Mouse (Mus musculus) CH12.LX (cell line): ENCODE data around the gene Syngr2. TPM values are rescaled to one million over a fixed set of nuclear protein-coding genes. Genes with fewer than 3 reads are reported as not detected.
"Not testable (repeated sequence)": the region's sequence is repeated elsewhere in the genome, so short reads cannot be mapped to it uniquely, and the experiment has no call there.

Experiments used
- DNase-seq: peaks from one replicate; pipeline ENCODE4 v3.0.0-alpha.2; 2013; ENCODE audit errors: extremely low read depth
- H3K27ac ChIP-seq: 2 replicates; pipeline ENCODE4 v1.5.1; 2012; ENCODE audit warnings: low read depth, mild to moderate bottlenecking, control low read depth, moderate library complexity; ENCODE audit not compliant: insufficient read depth
- H3K27me3 ChIP-seq: replicated peaks from 2 replicates; pipeline ENCODE3; 2012; ENCODE audit warnings: inconsistent platforms
- H3K36me3 ChIP-seq, 2 experiments: replicated peaks in 1 of 2; 2 replicates each; pipeline versions ENCODE3 to v1.6.1; 2012; ENCODE audit warnings: inconsistent platforms in 1 of 2, low read length in 1 of 2, mild to moderate bottlenecking in 1 of 2, mixed read lengths in 1 of 2, moderate library complexity in 1 of 2; ENCODE audit not compliant: control insufficient read depth in 1 of 2, insufficient read depth in 1 of 2
- H3K4me1 ChIP-seq, 2 experiments: 2 replicates each; pipeline ENCODE4 v1.6.1; 2012; ENCODE audit warnings: inconsistent platforms in 1 of 2, moderate library complexity in 1 of 2; ENCODE audit not compliant: insufficient read depth in 2 of 2, control insufficient read depth in 1 of 2
- H3K4me2 ChIP-seq: 2 replicates; pipeline ENCODE4 v1.6.1; 2012; ENCODE audit warnings: low read depth, mild to moderate bottlenecking, control low read depth; ENCODE audit not compliant: poor library complexity, insufficient read depth, severe bottlenecking
- H3K4me3 ChIP-seq, 3 experiments: fragments of 150-350 bp in 1 of 3; sonication (generic) in 1 of 3; replicated peaks in 1 of 3; 2 replicates each; pipeline versions ENCODE3 to v1.5.1; 2011 to 2012; ENCODE audit warnings: low read depth in 2 of 3, low read length in 2 of 3, mild to moderate bottlenecking in 2 of 3, moderate library complexity in 2 of 3, control low read depth in 1 of 3, improper control_type of control experiment in 1 of 3, inconsistent platforms in 1 of 3, mixed read lengths in 1 of 3; ENCODE audit not compliant: poor library complexity in 1 of 3
- H3K79me2 ChIP-seq: replicated peaks from 2 replicates; pipeline ENCODE4 v1.6.1; 2012; ENCODE audit warnings: mild to moderate bottlenecking, moderate library complexity; ENCODE audit not compliant: control insufficient read depth, poor library complexity, insufficient read depth, severe bottlenecking; ENCODE audit errors: extremely low read depth
- H3K9ac ChIP-seq: 2 replicates; pipeline ENCODE4 v1.6.1; 2012; ENCODE audit warnings: low read depth, mild to moderate bottlenecking, control low read depth, moderate library complexity; ENCODE audit not compliant: insufficient read depth
- H3K9me3 ChIP-seq: replicated peaks from 2 replicates; pipeline ENCODE3; 2012; ENCODE audit warnings: low read length, inconsistent platforms, mixed read lengths
- CHD2 ChIP-seq: IDR thresholded peaks from 2 replicates; pipeline ENCODE4 v1.6.1; 2011; ENCODE audit warnings: low read length, improper control_type of control experiment
- CTCF ChIP-seq, 2 experiments: IDR thresholded peaks in 1 of 2; conservative IDR thresholded peaks in 1 of 2; 2 replicates each; pipeline ENCODE4 v1.5.1; 2011 to 2012; ENCODE audit warnings: low read depth in 2 of 2, low read length in 2 of 2, improper control_type of control experiment in 1 of 2, inconsistent platforms in 1 of 2, mild to moderate bottlenecking in 1 of 2, moderate library complexity in 1 of 2
- EP300 ChIP-seq: IDR thresholded peaks from 2 replicates; pipeline ENCODE4 v1.6.1; 2011; ENCODE audit warnings: low read length, improper control_type of control experiment
- HCFC1 ChIP-seq: IDR thresholded peaks from 2 replicates; pipeline ENCODE4 v1.6.1; 2012; ENCODE audit warnings: low read depth, mild to moderate bottlenecking, inconsistent platforms, low read length, improper control_type of control experiment
- JUN ChIP-seq: IDR thresholded peaks from 2 replicates; pipeline ENCODE4 v1.6.1; 2011; ENCODE audit warnings: low read depth, mild to moderate bottlenecking, low read length, improper control_type of control experiment, moderate library complexity; ENCODE audit not compliant: insufficient read depth
- MAX ChIP-seq: IDR thresholded peaks from 2 replicates; pipeline ENCODE4 v1.6.1; 2011; ENCODE audit warnings: low read length, improper control_type of control experiment
- MAZ ChIP-seq: IDR thresholded peaks from 2 replicates; pipeline ENCODE4 v1.6.1; 2012; ENCODE audit warnings: low read depth, mild to moderate bottlenecking, inconsistent platforms, low read length, improper control_type of control experiment, moderate library complexity
- PAX5 ChIP-seq: IDR thresholded peaks from 2 replicates; pipeline ENCODE4 v1.6.1; 2012; ENCODE audit warnings: low read length, inconsistent platforms, mixed read lengths
- POLR2A ChIP-seq: IDR thresholded peaks from 2 replicates; pipeline ENCODE4 v1.6.1; 2011; ENCODE audit warnings: low read depth, mild to moderate bottlenecking, improper control_type of control experiment, low read length
- POLR2AphosphoS2 ChIP-seq: IDR thresholded peaks from 2 replicates; pipeline ENCODE4 v1.6.1; 2011; ENCODE audit warnings: low read depth, low read length, improper control_type of control experiment
- UBTF ChIP-seq: IDR thresholded peaks from 2 replicates; pipeline ENCODE4 v1.6.1; 2012; ENCODE audit warnings: low read depth, mild to moderate bottlenecking, inconsistent platforms, low read length, improper control_type of control experiment, moderate library complexity
- ZNF384 ChIP-seq: IDR thresholded peaks from 2 replicates; pipeline ENCODE4 v1.6.1; 2012; ENCODE audit warnings: low read depth, low read length, improper control_type of control experiment, inconsistent platforms
- dilution Hi-C: fragments of 300-500 bp; cut with MboI; formaldehyde crosslinking; loops from 2 replicates; pipeline ENCODE4 v1.14.3; 2020; ENCODE audit warnings: low sequenced_read_pairs; ENCODE audit not compliant: extremely low pct_unique_long_range_greater_than_20kb, extremely low pct_ligation_motif_present
- in situ Hi-C: fragments of 300-500 bp; cut with MboI; formaldehyde crosslinking; loops from 3 replicates; pipeline ENCODE4 v1.14.3; 2019; ENCODE audit warnings: low sequenced_read_pairs, low pct_ligation_motif_present, low pct_unique_long_range_greater_than_20kb, mixed read lengths
- polyA plus RNA-seq: library from polyadenylated mRNA; unstranded; fragments of >175 nt; gene quantifications from 2 replicates; pipeline ENCODE4 v1.2.1, GENCODE M21; 2012; ENCODE audit warnings: low read depth; ENCODE audit not compliant: insufficient read length
- total RNA-seq, 2 experiments: library from RNA; depleted of rRNA; stranded (reverse); fragments of 300-350 nt in 1 of 2; fragments of >200 nt in 1 of 2; gene quantifications; 2 replicates each; pipeline ENCODE4 v1.2.3; 2012 to 2014

Gene Syngr2
- total and polyA plus RNA-seq, 3 experiments, result 409 to 654 (median 553) TPM

GRCm38 (mm10) chr11:117832086-117832969 lies 22.9 kb downstream of the Syngr2 start (continued):
- peak; percentile 65 for TF ChIP-seq POLR2A
- TF ChIP-seq, all 38 proteins: peak for 22

DNA sequence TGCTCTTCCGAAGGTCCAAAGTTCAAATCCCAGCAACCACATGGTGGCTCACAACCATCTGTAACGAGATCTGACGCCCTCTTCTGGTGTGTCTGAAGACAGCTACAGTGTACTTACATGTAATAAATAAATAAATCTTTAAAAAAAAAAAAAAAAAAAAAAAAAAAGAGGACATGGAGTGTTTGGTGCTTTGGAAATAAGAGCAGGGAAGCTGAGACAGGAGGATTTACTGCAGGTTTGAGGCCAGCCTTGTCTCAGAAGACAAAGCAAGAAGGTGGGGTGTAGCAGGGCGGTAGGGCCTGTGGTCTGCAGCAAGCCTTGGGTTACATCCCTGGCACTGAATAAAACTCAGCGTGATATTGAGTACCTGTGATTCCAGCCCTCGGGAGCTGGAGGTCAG lies 24.0 kb downstream of the Syngr2 start:
- H3K9me3 ChIP-seq, DNase-seq, H3K9ac ChIP-seq, H3K79me2 ChIP-seq, H3K27ac ChIP-seq, H3K4me2 ChIP-seq, in situ Hi-C loops, H3K4me3 ChIP-seq, H3K27me3 ChIP-seq, dilution Hi-C loops: not testable (repeated sequence)
- TF ChIP-seq CTCF (conservative IDR thresholded peaks at IDR 0.05 in 1 of 2, IDR thresholded peaks at IDR 0.05 in 1 of 2; ENCODE audit: low read depth in 2 of 2, low read length in 2 of 2) (peak in 1 of 2 experiments; percentile 10; a peak in 1 of 4 replicates), ZNF384 (peak; percentile 67)
- peaks cover 3 to 29% of the 10 kb centered on the region in 2 experiments for H3K36me3 ChIP-seq
- H3K4me1 ChIP-seq, result peaks cover 11 to 39% of the 10 kb centered on the region in 2 experiments

DNA sequence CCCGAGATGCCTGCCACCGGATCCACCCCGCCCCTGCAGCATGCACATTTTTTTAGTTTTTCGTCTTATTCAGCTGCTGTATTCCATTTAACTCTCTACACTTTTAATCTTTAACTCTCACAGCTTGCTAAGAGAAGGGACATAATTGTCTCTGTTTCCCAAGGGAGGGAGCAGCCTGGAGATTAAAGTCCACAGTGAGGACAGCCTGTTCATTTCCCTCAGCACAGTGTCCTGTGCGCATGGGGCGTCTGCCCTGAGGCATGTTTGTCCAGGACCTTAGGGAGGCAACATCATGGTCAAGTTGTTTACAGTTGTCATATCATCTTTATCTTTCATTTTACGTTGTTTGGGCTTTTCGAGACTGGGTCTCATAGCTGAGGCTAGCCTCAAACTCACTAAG lies 24.6 kb downstream of the Syngr2 start:
- no peak overlapping the region for H3K9ac ChIP-seq
- no peaks in the 10 kb centered on the region for H3K79me2 ChIP-seq
- TF ChIP-seq POLR2AphosphoS2, result no peak
- TF ChIP-seq UBTF, result no peak
- no peak for TF ChIP-seq MAZ
- TF ChIP-seq HCFC1, result no peak
- TF ChIP-seq PAX5, result no peak
- TF ChIP-seq MAX, result no peak
- no peak for TF ChIP-seq CHD2
- no peak for TF ChIP-seq JUN
- TF ChIP-seq EP300, result no peak
- in situ Hi-C loops, result no loop called here
- no peaks in the 10 kb centered on the region for H3K9me3 ChIP-seq
- no peaks in the 10 kb centered on the region for H3K27me3 ChIP-seq
- H3K36me3 ChIP-seq, result peaks cover 3 to 32% of the 10 kb centered on the region in 2 experiments
- DNase-seq, result no peak
- H3K4me3 ChIP-seq, result no peak overlapping the region
- H3K4me1 ChIP-seq, result peaks cover 5 to 33% of the 10 kb centered on the region in 2 experiments
- no peak overlapping the region for H3K27ac ChIP-seq
- dilution Hi-C loops, result no loop called here
- H3K4me2 ChIP-seq, result no peak overlapping the region
